Mouse (Mus musculus): ENCODE results near the gene Pip5k1c. TPM values are rescaled to one million over a fixed set of nuclear protein-coding genes. Genes with fewer than 3 reads are reported as not detected.

Gene Pip5k1c
- polyA plus RNA-seq, 1 experiment from 2014 or later, result 50.1 TPM

DNA sequence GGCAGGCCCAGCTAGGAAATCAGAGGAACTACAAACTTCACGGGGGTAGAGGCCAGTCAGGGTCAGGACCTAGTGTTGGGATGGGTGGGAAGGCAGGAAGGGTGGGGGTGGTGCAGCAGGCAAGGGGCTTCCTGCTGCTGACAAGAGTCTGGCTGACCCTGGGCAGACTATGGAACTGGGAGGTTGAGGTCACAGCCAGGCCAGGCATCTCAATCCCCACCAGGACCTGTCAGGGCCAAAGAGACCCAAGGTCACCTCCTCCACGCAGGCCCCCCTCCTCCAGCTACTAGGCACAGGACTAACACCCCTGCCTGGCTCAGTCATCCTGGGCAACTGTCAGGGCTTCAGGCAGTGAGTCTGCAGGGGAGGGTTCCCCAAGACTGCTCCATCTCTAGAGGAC is 35.2 kb downstream of the Pip5k1c start:
- 18% methylated on average over 2 of the region's 2 CpGs for WGBS
- Histone ChIP-seq H3K4me1 (ENCODE audit: control insufficient read depth, insufficient read depth, low read length) (peaks cover 28% of the 10 kb centered on the region), H3K36me3 (ENCODE audit: control insufficient read depth, insufficient read depth, low read length) (peaks cover 43% of the 10 kb centered on the region), H3K4me3 (ENCODE audit: low read depth, low read length) (0 out of 2 replicates have a peak overlapping the region, but pooled peaks have one; percentile 26), H3K4me2 (replicated peaks; ENCODE audit: low read depth, low read length) (peak overlapping the region; percentile 36), H3K9ac (replicated peaks; ENCODE audit: low read depth, low read length) (no peak overlapping the region), H3K27me3 (ENCODE audit: control insufficient read depth, insufficient read depth, low read length) (0 out of 2 replicates have a peak, but pooled peaks cover 5% of the 10 kb centered on the region), H3K9me3 (ENCODE audit: control insufficient read depth, low read depth, low read length) (no peaks in the 10 kb centered on the region), H3K27ac (ENCODE audit: low read length) (peak overlapping the region; percentile 85; the same call in 1 of the 2 replicates)
- ATAC-seq (ENCODE audit: insufficient number of reproducible peaks, insufficient read depth, low FRiP score, low read depth), result no peak

DNA sequence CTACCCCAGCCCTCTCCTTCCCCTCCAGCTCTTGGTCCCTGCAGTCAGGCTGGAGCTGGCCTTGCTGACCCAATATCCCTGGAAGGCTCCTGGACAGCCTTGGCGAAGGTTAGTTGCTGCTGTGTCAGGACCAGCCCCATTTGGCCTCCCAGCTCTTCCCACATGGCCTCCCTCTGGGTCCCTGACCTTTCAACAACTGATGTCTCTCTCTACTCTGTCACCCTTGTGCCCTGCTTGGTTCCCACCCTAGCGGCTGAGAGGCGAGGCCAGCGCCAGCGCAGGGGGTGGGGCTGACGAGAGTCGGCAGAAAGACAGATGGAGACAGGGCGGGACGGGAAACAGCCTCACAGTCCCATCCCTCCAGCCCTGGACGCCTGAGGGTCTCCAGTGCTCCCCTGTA is 35.6 kb downstream of the Pip5k1c start, which contains the start of gene Tbxa2r:
Gene Tbxa2r, plus strand, starts transcription at position 346 of the 400 bp plus-strand sequence.
- Histone ChIP-seq H3K27ac (ENCODE audit: low read length) (peak within 1 kb of the TSS; percentile 85), H3K27me3 (ENCODE audit: control insufficient read depth, insufficient read depth, low read length) (0 out of 2 replicates have a peak, but pooled peaks cover 5% of the 10 kb centered on the region), H3K9ac (replicated peaks; ENCODE audit: low read depth, low read length) (peak within 1 kb of the TSS; percentile 41; the same call in 1 of the 2 replicates), H3K4me2 (replicated peaks; ENCODE audit: low read depth, low read length) (peak within 1 kb of the TSS; percentile 36), H3K4me3 (ENCODE audit: low read depth, low read length) (peak within 1 kb of the TSS; percentile 26), H3K4me1 (ENCODE audit: control insufficient read depth, insufficient read depth, low read length) (peaks cover 28% of the 10 kb centered on the region), H3K36me3 (ENCODE audit: control insufficient read depth, insufficient read depth, low read length) (peaks cover 39% of the 10 kb centered on the region), H3K9me3 (ENCODE audit: control insufficient read depth, low read depth, low read length) (no peaks in the 10 kb centered on the region)
- 10% methylated on average over 10 of the region's 10 CpGs for WGBS
- no peak for ATAC-seq (ENCODE audit: insufficient number of reproducible peaks, insufficient read depth, low FRiP score, low read depth)

DNA sequence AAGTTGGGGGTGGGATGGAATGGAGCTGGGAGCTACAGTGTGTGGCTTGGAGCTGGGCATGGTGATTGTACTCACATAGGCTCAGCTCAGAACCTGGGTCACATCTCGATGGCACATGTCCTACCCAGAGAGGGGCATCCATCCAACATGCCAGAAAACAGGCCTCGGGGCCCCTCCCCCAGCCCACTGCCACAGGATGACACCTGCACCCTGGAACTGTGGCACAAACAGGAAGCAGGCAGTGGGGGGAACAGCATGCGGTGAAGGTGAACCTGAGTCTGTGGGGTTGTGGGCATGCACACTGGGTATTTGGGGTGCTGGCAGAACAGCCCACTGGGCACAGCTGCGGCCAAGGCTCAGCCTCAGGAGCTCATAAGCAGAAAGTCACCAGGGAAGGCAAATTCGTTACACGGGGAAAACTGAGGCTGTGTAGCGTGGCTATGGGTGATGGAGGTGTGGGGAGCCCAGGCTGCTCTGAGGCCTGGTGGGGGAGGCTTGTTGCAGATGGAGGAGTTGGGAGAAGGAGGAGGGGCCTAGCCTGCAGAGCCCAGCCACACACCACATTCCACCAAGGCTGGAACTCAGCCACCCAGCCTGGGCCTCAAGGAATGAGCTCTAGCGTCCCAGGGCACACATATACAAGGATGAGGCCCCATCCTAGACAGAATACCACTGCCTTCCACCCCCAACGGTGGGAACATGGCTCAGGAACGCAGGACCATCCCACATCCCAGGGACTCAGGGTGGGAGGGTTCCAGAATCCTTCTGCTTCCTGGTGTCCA is 36.6 kb downstream of the Pip5k1c start:
- peak; percentile 77; the same call in 1 of the 2 replicates for ATAC-seq (ENCODE audit: insufficient number of reproducible peaks, insufficient read depth, low FRiP score, low read depth)
- H3K4me1 ChIP-seq (ENCODE audit: control insufficient read depth, insufficient read depth, low read length), result peaks cover 29% of the 10 kb centered on the region
- peak overlapping the region; percentile 36 for H3K4me2 ChIP-seq (replicated peaks; ENCODE audit: low read depth, low read length)
- H3K9ac ChIP-seq (replicated peaks; ENCODE audit: low read depth, low read length), result peak overlapping the region; percentile 41; the same call in 1 of the 2 replicates
- H3K27me3 ChIP-seq (ENCODE audit: control insufficient read depth, insufficient read depth, low read length), result 0 out of 2 replicates have a peak, but pooled peaks cover 5% of the 10 kb centered on the region
- peak overlapping the region; percentile 85 for H3K27ac ChIP-seq (ENCODE audit: low read length)
- WGBS, result 43% methylated on average over 10 of the region's 10 CpGs
- H3K36me3 ChIP-seq (ENCODE audit: control insufficient read depth, insufficient read depth, low read length), result peaks cover 29% of the 10 kb centered on the region
- no peaks in the 10 kb centered on the region for H3K9me3 ChIP-seq (ENCODE audit: control insufficient read depth, low read depth, low read length)
- H3K4me3 ChIP-seq (ENCODE audit: low read depth, low read length), result peak overlapping the region; percentile 26

DNA sequence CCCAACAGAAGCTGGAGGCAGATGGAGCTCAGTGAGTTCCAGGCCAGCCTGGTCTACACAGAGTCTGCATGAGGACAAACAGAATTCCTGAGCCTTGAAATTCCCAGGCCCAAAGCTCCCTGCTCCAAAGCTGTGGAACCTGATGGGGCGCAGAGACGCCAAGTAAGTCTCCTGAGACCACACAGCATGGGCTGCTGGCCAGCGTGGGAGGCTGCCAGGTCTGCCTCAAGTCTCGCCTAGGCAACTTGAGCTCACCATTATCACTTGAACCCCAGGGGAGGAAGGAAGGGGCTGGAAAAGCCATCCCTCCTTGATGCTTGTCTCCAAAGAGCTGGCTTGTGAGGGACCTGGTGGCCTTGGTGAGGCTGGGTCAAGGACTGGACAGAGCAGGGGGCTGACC is 37.2 kb downstream of the Pip5k1c start:
- Histone ChIP-seq H3K36me3 (ENCODE audit: control insufficient read depth, insufficient read depth, low read length) (peaks cover 23% of the 10 kb centered on the region), H3K9ac (replicated peaks; ENCODE audit: low read depth, low read length) (peak overlapping the region; percentile 41; the same call in 1 of the 2 replicates), H3K27ac (ENCODE audit: low read length) (peak overlapping the region; percentile 85), H3K4me1 (ENCODE audit: control insufficient read depth, insufficient read depth, low read length) (peaks cover 35% of the 10 kb centered on the region), H3K27me3 (ENCODE audit: control insufficient read depth, insufficient read depth, low read length) (0 out of 2 replicates have a peak, but pooled peaks cover 5% of the 10 kb centered on the region), H3K4me2 (replicated peaks; ENCODE audit: low read depth, low read length) (peak overlapping the region; percentile 36), H3K4me3 (ENCODE audit: low read depth, low read length) (peak overlapping the region; percentile 26; the same call in 1 of the 2 replicates), H3K9me3 (ENCODE audit: control insufficient read depth, low read depth, low read length) (no peaks in the 10 kb centered on the region)
- WGBS, result 64% methylated on average over 4 of the region's 4 CpGs
- no peak; the same call in 1 of the 2 replicates for ATAC-seq (ENCODE audit: insufficient number of reproducible peaks, insufficient read depth, low FRiP score, low read depth)

DNA sequence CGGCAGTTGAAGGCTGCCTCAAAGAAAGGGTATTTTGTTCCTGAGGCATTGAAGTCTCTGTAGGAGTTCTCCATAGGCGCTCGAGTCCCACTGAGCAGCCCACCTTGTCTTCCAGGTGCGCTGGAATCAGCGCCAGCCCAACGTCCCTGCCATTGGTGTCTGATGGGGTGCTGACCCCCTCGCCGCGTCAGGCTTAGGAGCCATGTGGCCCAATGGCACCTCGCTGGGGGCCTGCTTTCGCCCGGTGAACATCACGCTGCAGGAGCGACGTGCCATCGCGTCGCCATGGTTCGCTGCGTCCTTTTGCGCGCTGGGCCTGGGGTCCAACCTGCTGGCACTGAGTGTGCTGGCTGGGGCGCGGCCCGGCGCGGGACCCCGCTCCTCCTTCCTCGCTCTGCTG is 39.5 kb downstream of the Pip5k1c start:
- peaks cover under 1% of the 10 kb centered on the region; the same call in 1 of the 2 replicates for H3K36me3 ChIP-seq (ENCODE audit: control insufficient read depth, insufficient read depth, low read length)
- peak overlapping the region; percentile 18; the same call in 1 of the 2 replicates for H3K4me2 ChIP-seq (replicated peaks; ENCODE audit: low read depth, low read length)
- ATAC-seq (ENCODE audit: insufficient number of reproducible peaks, insufficient read depth, low FRiP score, low read depth), result no peak
- H3K4me3 ChIP-seq (ENCODE audit: low read depth, low read length), result no peak overlapping the region
- no peak overlapping the region for H3K27ac ChIP-seq (ENCODE audit: low read length)
- no peak overlapping the region for H3K9ac ChIP-seq (replicated peaks; ENCODE audit: low read depth, low read length)
- no peaks in the 10 kb centered on the region for H3K9me3 ChIP-seq (ENCODE audit: control insufficient read depth, low read depth, low read length)
- H3K4me1 ChIP-seq (ENCODE audit: control insufficient read depth, insufficient read depth, low read length), result peaks cover 48% of the 10 kb centered on the region
- 32% methylated on average over 29 of the region's 29 CpGs for WGBS
- H3K27me3 ChIP-seq (ENCODE audit: control insufficient read depth, insufficient read depth, low read length), result 0 out of 2 replicates have a peak, but pooled peaks cover 5% of the 10 kb centered on the region

DNA sequence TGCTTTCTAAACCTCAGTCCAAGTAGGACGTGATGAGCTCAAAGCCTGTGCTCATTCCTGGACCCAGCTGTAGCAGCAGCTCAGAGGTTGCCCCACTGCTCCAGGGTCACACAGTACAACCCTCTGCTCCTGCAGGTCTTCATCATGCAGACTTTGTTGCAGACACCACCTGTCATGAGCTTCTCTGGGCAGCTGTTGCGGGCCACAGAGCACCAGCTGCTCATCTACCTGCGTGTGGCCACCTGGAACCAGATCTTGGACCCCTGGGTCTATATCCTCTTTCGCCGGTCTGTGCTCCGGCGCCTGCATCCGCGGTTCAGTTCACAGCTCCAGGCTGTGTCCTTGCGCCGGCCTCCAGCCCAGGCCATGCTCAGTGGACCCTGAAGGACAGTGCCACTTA is 41.6 kb downstream of the Pip5k1c start:
- WGBS, result 72% methylated on average over 11 of the region's 11 CpGs
- Histone ChIP-seq H3K9me3 (ENCODE audit: control insufficient read depth, low read depth, low read length) (no peaks in the 10 kb centered on the region), H3K4me3 (ENCODE audit: low read depth, low read length) (no peak overlapping the region), H3K4me2 (replicated peaks; ENCODE audit: low read depth, low read length) (no peak overlapping the region), H3K36me3 (ENCODE audit: control insufficient read depth, insufficient read depth, low read length) (no peaks in the 10 kb centered on the region; the same call in 1 of the 2 replicates), H3K9ac (replicated peaks; ENCODE audit: low read depth, low read length) (no peak overlapping the region), H3K27ac (ENCODE audit: low read length) (peak overlapping the region; percentile 82; the same call in 1 of the 2 replicates), H3K4me1 (ENCODE audit: control insufficient read depth, insufficient read depth, low read length) (peaks cover 34% of the 10 kb centered on the region), H3K27me3 (ENCODE audit: control insufficient read depth, insufficient read depth, low read length) (0 out of 2 replicates have a peak, but pooled peaks cover 7% of the 10 kb centered on the region)
- no peak for ATAC-seq (ENCODE audit: insufficient number of reproducible peaks, insufficient read depth, low FRiP score, low read depth)

DNA sequence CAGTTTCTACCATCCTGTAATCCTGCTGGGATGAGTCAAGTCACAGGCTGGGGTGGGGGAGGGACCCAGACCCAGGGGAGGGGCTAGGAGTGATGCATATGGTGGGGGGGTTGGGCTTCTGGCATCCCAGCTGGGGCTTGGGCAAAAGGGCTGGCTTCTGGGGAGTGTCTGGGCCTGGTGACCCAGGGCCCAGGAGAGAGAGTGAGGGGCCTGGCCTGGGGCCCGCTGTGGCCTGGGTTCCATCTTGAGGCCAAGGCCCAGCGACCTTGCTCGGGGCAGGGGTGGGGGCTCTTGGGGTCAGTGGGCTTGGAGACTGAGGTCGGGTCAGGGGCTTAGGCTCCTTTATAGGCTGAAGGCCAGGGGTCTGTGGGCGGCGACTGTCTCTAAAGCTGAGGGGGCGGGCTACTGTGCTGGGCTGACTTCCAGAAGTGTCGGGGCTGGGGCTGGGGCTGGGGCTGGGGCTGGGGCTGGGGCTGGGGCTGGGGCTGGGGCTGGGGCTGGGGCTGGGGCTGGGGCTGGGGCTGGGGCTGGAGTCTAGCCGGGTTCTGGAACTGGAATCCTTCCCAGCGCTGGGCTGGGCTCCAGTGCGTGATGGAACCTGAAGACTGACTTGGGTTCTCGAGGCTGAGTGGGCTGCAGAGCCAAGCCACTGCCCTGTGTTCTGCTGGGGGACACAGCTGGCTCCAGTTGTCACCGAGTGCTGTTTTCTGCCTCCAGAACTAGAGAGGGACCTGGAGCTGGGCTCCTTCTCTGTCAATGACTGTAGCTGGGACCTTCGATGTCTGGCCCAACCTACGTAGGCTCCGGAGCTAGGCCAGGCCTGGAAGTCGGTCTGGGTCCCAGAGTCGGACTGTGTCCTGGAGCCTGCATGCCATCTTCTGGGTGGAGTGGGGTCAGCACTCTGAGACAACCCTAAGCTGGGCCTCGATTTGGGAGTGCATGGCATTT is 42.9 kb downstream of the Pip5k1c start:
- no peak overlapping the region for H3K4me3 ChIP-seq (ENCODE audit: low read depth, low read length)
- 0 out of 2 replicates have a peak, but pooled peaks cover 7% of the 10 kb centered on the region for H3K27me3 ChIP-seq (ENCODE audit: control insufficient read depth, insufficient read depth, low read length)
- ATAC-seq (ENCODE audit: insufficient number of reproducible peaks, insufficient read depth, low FRiP score, low read depth), result peak; percentile 31; the same call in 1 of the 2 replicates
- H3K4me1 ChIP-seq (ENCODE audit: control insufficient read depth, insufficient read depth, low read length), result peaks cover 25% of the 10 kb centered on the region
- WGBS, result 35% methylated on average over 19 of the region's 19 CpGs
- peak overlapping the region; percentile 27; the same call in 1 of the 2 replicates for H3K4me2 ChIP-seq (replicated peaks; ENCODE audit: low read depth, low read length)
- H3K27ac ChIP-seq (ENCODE audit: low read length), result peak overlapping the region; percentile 88
- no peaks in the 10 kb centered on the region for H3K9me3 ChIP-seq (ENCODE audit: control insufficient read depth, low read depth, low read length)
- no peaks in the 10 kb centered on the region; the same call in 1 of the 2 replicates for H3K36me3 ChIP-seq (ENCODE audit: control insufficient read depth, insufficient read depth, low read length)
- H3K9ac ChIP-seq (replicated peaks; ENCODE audit: low read depth, low read length), result 0 out of 2 replicates have a peak overlapping the region, but pooled peaks have one; percentile 10

Measured in stomach, embryonic 14.5 days (tissue).